Mouse (Mus musculus): Measurements from ENCODE around the gene Vmn1r4. TPM values are rescaled to one million over a fixed set of nuclear protein-coding genes. Genes with fewer than 3 reads are reported as not detected.

Gene Vmn1r4
- polyA plus RNA-seq, 1 experiment from 2014 or later = 0.07 TPM

DNA sequence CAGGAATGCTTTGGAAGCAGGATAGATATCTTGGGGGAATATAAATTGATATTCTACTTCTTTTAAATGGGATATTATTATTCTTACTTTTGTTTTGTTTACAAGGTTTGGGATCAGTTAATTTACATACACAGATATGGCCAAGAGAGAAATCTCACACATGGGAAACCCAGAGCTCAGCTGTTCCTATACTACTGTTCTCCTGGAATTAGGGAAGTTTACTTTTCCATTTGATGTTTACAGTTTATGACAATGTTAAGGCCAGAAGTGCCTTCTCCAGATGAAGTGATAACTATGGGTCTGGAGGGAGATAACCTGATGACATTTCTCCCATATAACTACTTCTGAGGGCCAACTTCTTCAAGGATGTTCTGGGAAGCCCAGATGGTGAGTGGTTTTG lies 46.2 kb downstream of the Vmn1r4 start, which contains the start of gene Vmn1r5:
Vmn1r5 (plus strand) TSS at position 301 of the 400 bp plus-strand sequence.
- TF ChIP-seq CTCF (IDR thresholded peaks at IDR 0.05; ENCODE audit: low read depth) = no peak
- Histone ChIP-seq H3K36me3 (ENCODE audit: control insufficient read depth, insufficient read depth) (no peaks in the 10 kb centered on the region), H3K4me3 (ENCODE audit: low read depth, low read length) (no peak within 1 kb of the TSS), H3K4me1 (replicated peaks; ENCODE audit: control insufficient read depth, insufficient read depth, low read length) (no peaks in the 10 kb centered on the region), H3K9me3 (ENCODE audit: control insufficient read depth) (no peaks in the 10 kb centered on the region), H3K4me2 (replicated peaks; ENCODE audit: low read depth) (no peak within 1 kb of the TSS), H3K9ac (ENCODE audit: low read depth, low read length) (no peak within 1 kb of the TSS), H3K27me3 (replicated peaks; ENCODE audit: control insufficient read depth, insufficient read depth, low read length) (no peaks in the 10 kb centered on the region), H3K27ac (ENCODE audit: low read depth, low read length) (no peak within 1 kb of the TSS)
- ATAC-seq = no peak

DNA sequence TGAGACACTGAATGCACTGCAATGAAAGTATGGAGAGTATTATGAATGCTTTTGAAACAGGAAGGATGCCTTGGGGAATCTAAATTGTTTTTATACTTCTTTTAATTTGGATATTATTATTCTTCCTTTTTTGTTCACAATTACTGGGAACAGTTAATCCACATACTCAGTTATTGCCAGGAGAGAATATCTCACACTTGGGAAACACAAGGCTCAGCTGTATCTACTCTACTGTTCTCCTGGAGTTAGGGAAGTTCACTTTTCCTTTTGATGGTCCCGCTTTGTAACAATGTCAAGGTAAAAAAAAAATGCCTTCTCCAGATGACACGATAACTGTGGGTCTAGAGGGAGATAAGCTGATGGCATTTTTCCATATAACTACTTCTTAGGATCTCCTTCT lies 73.1 kb downstream of the Vmn1r4 start, which contains the start of gene Vmn1r6:
Vmn1r6 (plus strand) TSS at position 301 of the 400 bp plus-strand sequence.
- no peak within 1 kb of the TSS for H3K4me2 ChIP-seq (replicated peaks; ENCODE audit: low read depth)
- 80% methylated on average over 2 of the region's 2 CpGs for WGBS
- H3K9ac ChIP-seq (ENCODE audit: low read depth, low read length) = no peak within 1 kb of the TSS
- no peaks in the 10 kb centered on the region for H3K9me3 ChIP-seq (ENCODE audit: control insufficient read depth)
- TF ChIP-seq CTCF (IDR thresholded peaks at IDR 0.05; ENCODE audit: low read depth) = no peak
- no peaks in the 10 kb centered on the region for H3K27me3 ChIP-seq (replicated peaks; ENCODE audit: control insufficient read depth, insufficient read depth, low read length)
- no peaks in the 10 kb centered on the region for H3K4me1 ChIP-seq (replicated peaks; ENCODE audit: control insufficient read depth, insufficient read depth, low read length)
- H3K36me3 ChIP-seq (ENCODE audit: control insufficient read depth, insufficient read depth) = no peaks in the 10 kb centered on the region
- no peak within 1 kb of the TSS for H3K4me3 ChIP-seq (ENCODE audit: low read depth, low read length)
- no peak within 1 kb of the TSS for H3K27ac ChIP-seq (ENCODE audit: low read depth, low read length)
- no peak for ATAC-seq

Other genes starting within 250 kb of the Vmn1r4 start
- 84.9 TPM in 2 replicates for gene Lsm5, start 219.3 kb upstream of the Vmn1r4 start, polyA plus RNA-seq (2015; fragmentation: Nextera tagmentation; extraction: Ambion mirVana)
- gene Avl9, start 209.1 kb upstream of the Vmn1r4 start, polyA plus RNA-seq (2015; fragmentation: Nextera tagmentation; extraction: Ambion mirVana) = 9.6 and 11.8 TPM in 2 replicates
- 8.1 TPM in 2 replicates for gene Kbtbd2, start 126.2 kb upstream of the Vmn1r4 start, polyA plus RNA-seq (2015; fragmentation: Nextera tagmentation; extraction: Ambion mirVana)
- gene Fkbp9, start 92.0 kb upstream of the Vmn1r4 start, polyA plus RNA-seq (2015; fragmentation: Nextera tagmentation; extraction: Ambion mirVana) = 38.0 and 39.4 TPM in 2 replicates
- gene Nt5c3, start 83 bp upstream of the Vmn1r4 start, polyA plus RNA-seq (2015; fragmentation: Nextera tagmentation; extraction: Ambion mirVana) = 43.6 and 44.7 TPM in 2 replicates
- gene Vmn1r5, start 46.3 kb downstream of the Vmn1r4 start, polyA plus RNA-seq (2015; fragmentation: Nextera tagmentation; extraction: Ambion mirVana) = not detected in 2 replicates
- gene Vmn1r6, start 73.2 kb downstream of the Vmn1r4 start, polyA plus RNA-seq (2015; fragmentation: Nextera tagmentation; extraction: Ambion mirVana) = not detected in 2 replicates
- gene Vmn1r7, start 101.3 kb downstream of the Vmn1r4 start, polyA plus RNA-seq (2015; fragmentation: Nextera tagmentation; extraction: Ambion mirVana) = not detected in 2 replicates
- gene Vmn1r8, start 108.3 kb downstream of the Vmn1r4 start, polyA plus RNA-seq (2015; fragmentation: Nextera tagmentation; extraction: Ambion mirVana) = not detected in 2 replicates
- gene Vmn1r9, start 142.8 kb downstream of the Vmn1r4 start, polyA plus RNA-seq (2015; fragmentation: Nextera tagmentation; extraction: Ambion mirVana) = not detected in 2 replicates
- not detected in 2 replicates for gene Vmn1r10, start 185.4 kb downstream of the Vmn1r4 start, polyA plus RNA-seq (2015; fragmentation: Nextera tagmentation; extraction: Ambion mirVana)
- gene Vmn1r11, start 209.4 kb downstream of the Vmn1r4 start, polyA plus RNA-seq (2015; fragmentation: Nextera tagmentation; extraction: Ambion mirVana) = not detected in 2 replicates
- gene Vmn1r12, start 232.9 kb downstream of the Vmn1r4 start, polyA plus RNA-seq (2015; fragmentation: Nextera tagmentation; extraction: Ambion mirVana) = not detected in 2 replicates

All from intestine, postnatal 0 days (tissue).